Mouse (Mus musculus) olfactory bulb, adult 2 months (tissue): ENCODE measurements at regions not wholly inside any gene's neighbourhood (a gene's known extent, or its start where the extent isn't known, plus 50 kb on each side); places are given as distances from the start of the nearest gene placed in this dataset.

Source experiments
- H3K27ac ChIP-seq: fragments of 200-500 bp; 2 replicates; pipeline ENCODE4 v1.5.1; 2012; ENCODE audit warnings: low read depth, low read length; ENCODE audit not compliant: insufficient read depth
- H3K4me1 ChIP-seq: fragments of 200-500 bp; 2 replicates; pipeline ENCODE4 v1.6.1; 2012; ENCODE audit warnings: low read length; ENCODE audit not compliant: control insufficient read depth, insufficient read depth
- H3K4me3 ChIP-seq: fragments of 200-500 bp; 2 replicates; pipeline ENCODE4 v1.5.1; 2012; ENCODE audit warnings: mild to moderate bottlenecking, low read depth, low read length, moderate library complexity; ENCODE audit not compliant: insufficient read depth
- CTCF ChIP-seq: fragments of 200-500 bp; IDR thresholded peaks from 2 replicates; pipeline ENCODE4 v1.5.1; 2012; ENCODE audit warnings: low read depth, mild to moderate bottlenecking, low read length, moderate library complexity; ENCODE audit not compliant: insufficient read depth
- POLR2A ChIP-seq: fragments of 200-500 bp; IDR thresholded peaks from 2 replicates; pipeline ENCODE4 v1.6.1; 2012; ENCODE audit warnings: mild to moderate bottlenecking, low read depth, low read length, moderate library complexity; ENCODE audit not compliant: insufficient read depth
- WGBS: fragments of 180-500 bp; shearing (Covaris S2); methylation state at CpG from one replicate; pipeline ENCODE4 v1.1.7; 2018; 5-methylcytosine and 5-hydroxymethylcytosine counted together

DNA sequence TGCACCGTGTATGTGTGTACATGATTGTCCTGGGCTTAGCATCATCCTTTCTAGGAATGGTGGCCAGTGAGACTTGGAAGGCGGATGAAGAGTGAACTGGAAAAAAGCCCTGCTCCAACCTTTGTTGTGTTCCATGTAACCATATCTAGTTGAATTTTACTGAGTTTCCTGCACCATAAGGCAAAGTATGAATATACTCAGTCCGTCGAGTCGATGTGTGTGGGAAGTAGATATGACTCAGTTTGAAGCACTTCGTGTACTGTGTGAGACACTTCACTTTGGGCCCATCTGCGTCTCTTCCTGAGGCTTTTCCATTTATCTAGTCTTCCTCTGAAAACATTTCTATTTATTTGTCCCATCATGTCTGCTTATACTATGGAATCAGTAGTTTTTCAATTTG lies 139.5 kb upstream of the Sp8 start:
- TF ChIP-seq CTCF (no peak), POLR2A (no peak)
- H3K27ac ChIP-seq, result no peak overlapping the region
- 66% methylated on average over 7 of the region's 7 CpGs for WGBS
- no peak overlapping the region for H3K4me3 ChIP-seq
- H3K4me1 ChIP-seq, result 0 out of 2 replicates have a peak, but pooled peaks cover 2% of the 10 kb centered on the region

DNA sequence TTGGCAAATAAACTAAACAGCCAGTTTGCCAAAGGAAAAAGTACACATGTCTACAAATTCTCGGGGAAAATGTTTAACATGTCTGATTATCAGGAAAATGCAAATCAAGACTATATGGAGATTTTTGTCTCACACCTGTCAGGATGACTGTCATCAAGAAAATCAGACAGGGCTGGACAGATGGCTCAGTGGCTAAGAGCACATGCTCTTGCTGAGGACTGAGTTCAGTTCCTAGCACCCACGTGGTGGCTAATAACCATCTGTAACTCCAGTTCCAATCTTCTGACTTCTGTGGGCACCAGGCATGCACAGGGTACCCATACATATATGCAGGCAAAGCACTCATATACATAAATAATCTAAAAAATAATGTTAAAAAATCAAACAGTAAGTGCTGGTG lies 141.3 kb upstream of the Sp8 start:
- no peak overlapping the region for H3K4me3 ChIP-seq
- no peak for TF ChIP-seq POLR2A
- TF ChIP-seq CTCF, result no peak
- WGBS, result 89% methylated on average over 2 of the region's 2 CpGs
- H3K27ac ChIP-seq, result no peak overlapping the region
- H3K4me1 ChIP-seq, result 0 out of 2 replicates have a peak, but pooled peaks cover 2% of the 10 kb centered on the region

DNA sequence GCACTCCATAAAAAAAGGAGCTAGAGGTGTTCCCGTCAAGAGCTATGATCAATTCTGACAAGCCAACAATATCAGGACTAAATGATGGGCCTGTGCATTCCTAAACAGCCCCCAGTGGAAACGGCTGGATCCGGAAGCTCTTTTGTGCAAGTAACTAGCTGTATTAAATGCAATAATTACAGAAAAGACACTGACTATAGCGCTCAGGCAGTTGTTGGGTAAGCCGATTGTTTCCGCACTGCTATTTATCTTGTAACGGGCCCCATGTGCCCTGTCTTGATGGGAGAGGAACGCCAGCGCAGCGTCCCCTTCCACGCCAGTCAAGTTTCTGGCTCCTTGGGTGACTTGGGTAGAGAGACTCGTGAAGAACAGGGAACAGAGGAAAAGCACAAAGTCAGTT lies 142.4 kb upstream of the Sp8 start:
- no peak overlapping the region for H3K4me3 ChIP-seq
- 32% methylated on average over 12 of the region's 12 CpGs for WGBS
- no peak for TF ChIP-seq CTCF
- TF ChIP-seq POLR2A, result no peak
- no peak overlapping the region for H3K27ac ChIP-seq
- 0 out of 2 replicates have a peak, but pooled peaks cover 2% of the 10 kb centered on the region for H3K4me1 ChIP-seq

DNA sequence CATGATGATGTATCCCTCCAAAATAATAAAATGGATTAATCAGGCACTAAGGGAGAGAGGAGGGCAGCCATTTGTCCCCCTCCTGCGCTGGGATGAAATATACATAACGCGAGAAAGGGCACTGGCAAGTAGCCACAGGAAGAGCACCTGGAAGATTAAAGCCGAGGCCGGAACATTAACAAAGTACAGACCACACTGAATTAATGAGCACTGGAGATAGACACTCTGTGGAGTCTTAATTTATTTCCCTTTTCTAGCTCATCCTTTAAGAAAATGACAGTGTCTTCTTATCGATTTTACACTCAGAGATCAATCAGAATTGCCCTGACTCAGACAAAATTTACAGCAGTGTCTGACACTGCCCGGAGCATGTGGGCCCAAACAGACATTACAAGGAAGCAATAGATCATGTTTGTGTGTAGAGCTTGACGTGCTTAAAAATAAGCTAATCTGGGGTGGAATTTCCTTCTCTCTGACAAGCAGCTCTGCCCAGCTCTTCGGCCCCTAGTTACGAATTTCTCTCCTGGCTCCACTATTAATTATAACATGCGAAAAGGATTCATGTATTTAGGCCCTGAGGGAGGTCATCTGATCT lies 143.0 kb upstream of the Sp8 start:
- WGBS, result 65% methylated on average over 11 of the region's 11 CpGs
- TF ChIP-seq CTCF, result no peak
- TF ChIP-seq POLR2A, result no peak

DNA sequence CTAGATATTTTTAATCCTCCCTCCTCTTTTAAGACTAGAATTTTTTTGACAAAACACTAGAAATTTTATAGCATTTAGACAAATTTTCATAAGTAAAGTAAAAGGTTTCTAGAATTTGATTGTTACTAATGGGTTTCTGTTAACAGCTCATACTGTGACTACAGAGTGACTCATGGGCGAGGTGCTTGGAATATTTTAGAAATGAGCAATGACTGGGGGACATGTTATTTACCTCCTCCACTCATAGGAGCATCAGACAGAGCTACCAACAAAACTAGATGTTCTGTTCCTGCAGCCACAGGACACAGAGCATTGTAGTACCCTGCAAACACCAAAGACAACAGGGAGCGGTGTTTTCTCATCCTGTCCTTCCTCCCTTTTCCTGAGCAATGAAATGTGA lies 144.3 kb upstream of the Sp8 start:
- no peak overlapping the region for H3K4me3 ChIP-seq
- H3K27ac ChIP-seq, result no peak overlapping the region
- WGBS, result 76% methylated on average over 2 of the region's 2 CpGs

More for the DNA sequence above, 143.0 kb upstream of the Sp8 start:
- Histone ChIP-seq H3K4me3 (no peak overlapping the region), H3K27ac (no peak overlapping the region), H3K4me1 (0 out of 2 replicates have a peak, but pooled peaks cover 2% of the 10 kb centered on the region)

DNA sequence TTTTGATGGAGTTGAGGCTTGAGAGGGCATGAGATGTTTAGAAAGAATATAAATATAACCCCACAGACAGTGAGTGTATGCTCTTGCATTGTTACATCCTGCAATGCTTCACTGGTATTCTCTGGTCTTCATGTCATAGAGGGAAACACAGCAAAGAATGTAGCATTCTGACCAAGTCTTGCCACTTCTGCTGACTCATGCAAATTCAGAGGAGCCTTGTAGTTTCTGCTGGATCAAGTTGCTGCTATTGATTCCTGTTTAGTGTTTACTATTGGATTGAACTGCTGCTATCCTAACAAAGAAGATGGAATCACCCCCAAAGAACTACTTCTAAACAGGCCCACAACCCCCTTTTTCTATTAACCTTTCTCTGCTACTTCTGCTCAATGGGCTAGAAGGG lies 148.0 kb upstream of the Sp8 start:
- no peak for TF ChIP-seq CTCF
- TF ChIP-seq POLR2A, result no peak
- H3K4me3 ChIP-seq, result no peak overlapping the region
- no peak overlapping the region for H3K27ac ChIP-seq
- H3K4me1 ChIP-seq, result no peaks in the 10 kb centered on the region

More for the DNA sequence above, 144.3 kb upstream of the Sp8 start:
- H3K4me1 ChIP-seq, result 0 out of 2 replicates have a peak, but pooled peaks cover 2% of the 10 kb centered on the region
- TF ChIP-seq POLR2A (no peak), CTCF (no peak)

DNA sequence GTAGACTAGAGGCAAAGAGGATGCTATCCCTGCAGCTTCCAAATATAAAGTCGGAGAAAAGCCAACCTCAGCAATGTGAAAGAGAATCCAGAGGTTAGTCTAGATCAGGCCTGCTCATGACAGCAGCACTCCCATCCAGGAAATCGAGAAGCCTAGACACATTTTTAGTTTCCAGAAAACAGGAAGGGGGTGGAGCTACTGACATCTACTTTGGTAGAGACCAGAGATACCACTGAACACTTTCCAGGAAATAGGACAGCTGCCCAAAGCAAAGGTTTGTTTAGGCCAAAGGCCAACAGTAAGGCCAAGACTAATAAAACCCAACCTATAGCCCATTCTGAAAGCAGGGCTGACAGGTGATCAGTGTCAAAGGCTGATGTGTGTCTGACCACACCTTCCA lies 151.4 kb upstream of the Sp8 start:
- Histone ChIP-seq H3K4me1 (no peaks in the 10 kb centered on the region), H3K27ac (no peak overlapping the region), H3K4me3 (no peak overlapping the region)
- WGBS, result 89% methylated on average over 2 of the region's 2 CpGs
- TF ChIP-seq POLR2A (no peak), CTCF (no peak)

DNA sequence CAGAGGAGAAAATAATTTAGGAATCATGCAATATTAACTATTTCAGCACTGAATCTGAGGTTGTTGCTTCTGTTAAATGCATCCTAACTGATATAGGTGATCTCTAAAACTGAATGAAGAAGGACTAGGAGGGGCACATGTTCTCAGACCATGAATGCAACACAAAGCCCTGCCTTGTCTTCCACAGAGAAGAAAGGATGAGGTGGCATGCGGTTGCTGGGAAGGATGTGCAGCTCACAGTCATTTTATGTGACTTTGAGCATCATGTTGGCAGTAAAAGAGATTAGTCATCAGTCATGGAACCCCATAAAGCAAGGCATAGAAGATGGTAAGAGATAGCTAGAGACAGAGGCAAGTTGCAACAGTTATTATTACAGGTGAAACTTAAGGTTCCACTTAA lies 163.2 kb upstream of the Sp8 start:
- Histone ChIP-seq H3K4me3 (no peak overlapping the region), H3K4me1 (no peaks in the 10 kb centered on the region), H3K27ac (no peak overlapping the region)
- 91% methylated on average over 1 of the region's 1 CpGs for WGBS
- TF ChIP-seq CTCF (no peak), POLR2A (no peak)

DNA sequence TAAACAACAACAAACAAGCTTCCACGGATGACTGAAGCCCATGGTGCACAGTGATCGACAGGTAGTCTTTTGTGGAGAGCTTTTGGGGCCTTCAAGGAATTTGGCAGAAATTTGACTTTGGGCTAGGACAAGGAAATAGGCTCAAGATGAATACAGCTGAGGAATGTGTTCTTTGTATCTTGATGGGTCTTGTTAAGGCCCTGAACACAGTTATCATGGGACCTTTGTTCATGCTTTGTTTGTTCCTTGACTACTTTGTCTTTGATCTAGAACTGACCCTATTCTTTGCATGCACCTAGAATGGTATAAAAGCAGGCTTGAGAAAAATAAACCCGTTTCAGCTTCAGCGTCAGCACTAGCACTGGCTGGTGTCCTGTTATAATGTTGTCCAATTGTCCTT lies 168.1 kb upstream of the Sp8 start:
- no peak overlapping the region for H3K4me3 ChIP-seq
- no peak overlapping the region for H3K27ac ChIP-seq
- 84% methylated on average over 4 of the region's 4 CpGs for WGBS
- H3K4me1 ChIP-seq, result no peaks in the 10 kb centered on the region
- TF ChIP-seq POLR2A, result no peak
- TF ChIP-seq CTCF, result no peak

DNA sequence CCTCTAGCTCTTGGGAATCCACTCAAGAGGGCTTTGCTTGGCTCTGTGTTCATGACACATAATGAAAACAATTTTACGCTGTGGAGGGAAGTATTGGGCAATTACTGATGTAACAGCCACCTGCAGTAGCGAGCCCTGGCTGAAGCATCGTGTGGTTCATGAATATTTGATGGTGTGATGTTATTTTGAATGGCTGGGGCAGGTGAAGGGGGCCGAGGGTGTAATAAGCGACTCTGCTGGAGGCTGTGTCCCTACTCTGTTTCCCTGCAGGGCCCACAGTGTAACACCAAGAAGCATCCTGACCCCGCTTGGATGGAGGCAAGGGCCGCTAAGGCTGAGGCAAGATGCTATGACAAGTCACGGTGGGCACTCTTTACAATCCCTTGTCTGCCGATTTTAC lies 184.6 kb upstream of the Sp8 start:
- no peak overlapping the region for H3K27ac ChIP-seq
- WGBS, result 51% methylated on average over 9 of the region's 9 CpGs
- H3K4me3 ChIP-seq, result no peak overlapping the region
- TF ChIP-seq POLR2A (no peak), CTCF (no peak)
- no peaks in the 10 kb centered on the region for H3K4me1 ChIP-seq
